Comparison of ENCODE assay signal across 17 mouse cellular contexts in the genomic region with DNA sequence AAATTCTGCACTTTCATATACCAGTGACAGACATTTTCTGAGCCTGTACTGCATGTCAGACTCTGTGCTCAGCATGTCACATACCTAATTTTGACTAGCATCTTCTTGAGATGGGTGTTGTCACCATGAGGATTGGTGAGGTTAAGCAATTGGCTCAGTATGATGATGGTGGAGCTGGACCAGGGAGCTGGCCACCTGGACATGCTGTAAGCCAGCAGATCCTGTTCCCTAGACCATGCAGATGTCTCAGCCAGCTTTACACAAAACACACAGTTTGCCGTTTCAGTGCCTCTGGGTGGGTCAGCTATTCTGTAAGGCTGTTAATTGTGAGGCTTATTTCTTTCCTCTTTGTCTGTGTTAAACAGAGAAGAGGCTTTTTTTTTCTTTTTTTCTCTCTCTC. TPM values are rescaled to one million over a fixed set of nuclear protein-coding genes. Genes with fewer than 3 reads are reported as not detected.
A peak's percentile ranks its signal among the peaks of the same experiment; 100 is the strongest.
DNase-seq lines count a peak whose midpoint lies in the region; ATAC-seq and TF ChIP-seq lines count a peak whose summit lies in the region.
"Had no signal": no experiment of that assay in that cellular context is flagged by ENCODE, and none has a peak within 500 bp of the region (broad histone marks: within the 10 kb centered on the region; RNA-seq: fewer than 3 reads in every experiment).

No protein-coding gene starts in this region.

- TF ChIP-seq CTCF in midbrain, postnatal 0 days (IDR thresholded peaks at IDR 0.05): no peak

- H3K4me3 ChIP-seq in midbrain, embryonic 12.5 days: no peak overlapping the region
- H3K4me3 ChIP-seq in midbrain, embryonic 11.5 days (ENCODE audit: low read depth, low read length): no peak overlapping the region
- H3K4me3 ChIP-seq in forebrain, embryonic 16.5 days (replicated peaks; ENCODE audit: low read length): no peak overlapping the region
- H3K4me3 ChIP-seq in midbrain, postnatal 0 days (ENCODE audit: low read depth, low read length): no peak overlapping the region
- H3K4me3 ChIP-seq: kidney, embryonic 15.5 days; limb, embryonic 15.5 days had no signal

- H3K27me3 ChIP-seq in midbrain, embryonic 12.5 days: no peaks in the 10 kb centered on the region
- H3K27me3 ChIP-seq in midbrain, embryonic 11.5 days (ENCODE audit: control insufficient read depth, insufficient read depth, low read length): no peaks in the 10 kb centered on the region
- no peaks in the 10 kb centered on the region for H3K27me3 ChIP-seq in forebrain, embryonic 16.5 days (replicated peaks; ENCODE audit: control insufficient read depth, insufficient read depth, low read length)
- no peaks in the 10 kb centered on the region for H3K27me3 ChIP-seq in midbrain, postnatal 0 days (ENCODE audit: insufficient read depth, low read length)
- H3K27me3 ChIP-seq: kidney, embryonic 15.5 days; limb, embryonic 15.5 days had no signal

- no peaks in the 10 kb centered on the region for H3K36me3 ChIP-seq in midbrain, embryonic 12.5 days
- no peaks in the 10 kb centered on the region for H3K36me3 ChIP-seq in midbrain, embryonic 11.5 days (ENCODE audit: control insufficient read depth, insufficient read depth, low read length)
- H3K36me3 ChIP-seq in forebrain, embryonic 16.5 days (ENCODE audit: control insufficient read depth, insufficient read depth): no peaks in the 10 kb centered on the region
- H3K36me3 ChIP-seq in midbrain, postnatal 0 days (ENCODE audit: insufficient read depth, low read length): no peaks in the 10 kb centered on the region

- H3K27ac ChIP-seq in midbrain, embryonic 12.5 days (replicated peaks): peak overlapping the region; percentile 46
- H3K27ac ChIP-seq in midbrain, embryonic 11.5 days (ENCODE audit: low read depth, low read length): no peak overlapping the region
- 0 out of 2 replicates have a peak overlapping the region, but pooled peaks have one; percentile 4 for H3K27ac ChIP-seq in forebrain, embryonic 16.5 days (ENCODE audit: low read length)
- peak overlapping the region; percentile 51; the same call in 1 of the 2 replicates for H3K27ac ChIP-seq in midbrain, postnatal 0 days (ENCODE audit: low read depth, low read length)
- H3K27ac ChIP-seq: kidney, embryonic 15.5 days; limb, embryonic 15.5 days; stomach, postnatal 0 days had no signal

- 50% methylated on average over 1 of the region's 1 CpGs for WGBS in midbrain, embryonic 12.5 days
- 62% methylated on average over 1 of the region's 1 CpGs for WGBS in midbrain, embryonic 11.5 days
- 10% methylated on average over 1 of the region's 1 CpGs for WGBS in forebrain, embryonic 16.5 days
- WGBS in midbrain, postnatal 0 days: 30% methylated on average over 1 of the region's 1 CpGs

- no peak for ATAC-seq in midbrain, embryonic 12.5 days (ENCODE audit: low FRiP score, low read depth)
- ATAC-seq in midbrain, embryonic 11.5 days (ENCODE audit: low FRiP score): no peak
- ATAC-seq in forebrain, embryonic 16.5 days: no peak
- no peak for ATAC-seq in midbrain, postnatal 0 days (ENCODE audit: low FRiP score)
- ATAC-seq: inflammation-experienced regulatory T-cells, adult 6 months; liver, postnatal 0 days had no signal

- no peak overlapping the region for H3K4me2 ChIP-seq in midbrain, embryonic 12.5 days (replicated peaks)
- H3K4me2 ChIP-seq in midbrain, embryonic 11.5 days: no peak overlapping the region
- H3K4me2 ChIP-seq in forebrain, embryonic 16.5 days (ENCODE audit: low read length): no peak overlapping the region
- no peak overlapping the region for H3K4me2 ChIP-seq in midbrain, postnatal 0 days (ENCODE audit: low read depth, low read length, poor library complexity, severe bottlenecking)
- H3K4me2 ChIP-seq: kidney, embryonic 15.5 days; limb, embryonic 15.5 days had no signal

- H3K9ac ChIP-seq in midbrain, embryonic 12.5 days (replicated peaks): no peak overlapping the region
- H3K9ac ChIP-seq in midbrain, embryonic 11.5 days (ENCODE audit: low read length): no peak overlapping the region
- no peak overlapping the region for H3K9ac ChIP-seq in forebrain, embryonic 16.5 days (replicated peaks; ENCODE audit: low read depth, low read length)
- H3K9ac ChIP-seq in midbrain, postnatal 0 days (replicated peaks; ENCODE audit: low read length, poor library complexity, severe bottlenecking): 0 out of 2 replicates have a peak overlapping the region, but pooled peaks have one; percentile 39
- H3K9ac ChIP-seq: kidney, embryonic 15.5 days; limb, embryonic 15.5 days; liver, postnatal 0 days had no signal

- H3K4me1 ChIP-seq in midbrain, embryonic 12.5 days: peaks cover 27% of the 10 kb centered on the region
- H3K4me1 ChIP-seq in midbrain, embryonic 11.5 days (ENCODE audit: control insufficient read depth, insufficient read depth, low read length): peaks cover 8% of the 10 kb centered on the region
- peaks cover 45% of the 10 kb centered on the region for H3K4me1 ChIP-seq in forebrain, embryonic 16.5 days (replicated peaks; ENCODE audit: control insufficient read depth, insufficient read depth, low read length)
- H3K4me1 ChIP-seq in midbrain, postnatal 0 days (ENCODE audit: insufficient read depth, low read length): no peaks in the 10 kb centered on the region; the same call in 1 of the 2 replicates

- H3K9me3 ChIP-seq in midbrain, embryonic 12.5 days: no peaks in the 10 kb centered on the region
- H3K9me3 ChIP-seq in midbrain, embryonic 11.5 days (ENCODE audit: control insufficient read depth, low read length): no peaks in the 10 kb centered on the region
- no peaks in the 10 kb centered on the region for H3K9me3 ChIP-seq in forebrain, embryonic 16.5 days (ENCODE audit: control insufficient read depth, low read length)
- no peaks in the 10 kb centered on the region for H3K9me3 ChIP-seq in midbrain, postnatal 0 days (ENCODE audit: low read length)
- H3K9me3 ChIP-seq: kidney, embryonic 15.5 days; limb, embryonic 15.5 days had no signal

- DNase-seq in gastrocnemius, adult 18-20 months (ENCODE audit: low spot score): peak; percentile 30
- DNase-seq in gastrocnemius, postnatal 4 days (ENCODE audit: low spot score in 2 of 2): no peak
- no peak for DNase-seq in midbrain, embryonic 11.5 days (ENCODE audit: low spot score, missing footprints)
- no peak for DNase-seq in midbrain, postnatal 0 days (ENCODE audit: low spot score)
- no peak for DNase-seq in adipocyte (ENCODE audit: low spot score)
- no peak for DNase-seq in kidney, postnatal 36 days
- DNase-seq: adrenal gland, adult 2 months; cerebellum, postnatal 36 days; lung, postnatal 4 days; thymus, postnatal 25 days had no signal

RNA-seq across cellular contexts. Expression of a gene that starts 31.2 kb away (rescaled TPM):
- 100 to 1,000 TPM; 121 to 127 TPM for total RNA-seq in gastrocnemius, adult 18-20 months (2021)
- 100 to 1,000 TPM; 116 to 126 TPM for total RNA-seq in gastrocnemius, postnatal 4 days (2021)
- polyA plus RNA-seq in midbrain, embryonic 12.5 days (2016; fragmentation: Nextera tagmentation; extraction: Ambion mirVana): 26.1 and 27.9 TPM in 2 replicates
- polyA plus RNA-seq in midbrain, embryonic 11.5 days (2014; fragmentation: Nextera tagmentation; extraction: Ambion mirVana): 12.7 and 14.0 TPM in 2 replicates
- 18.5 and 19.5 TPM in 2 replicates for polyA plus RNA-seq in forebrain, embryonic 16.5 days (2015; fragmentation: Nextera tagmentation; extraction: Ambion mirVana)
- total RNA-seq in midbrain, postnatal 0 days (2014; rRNA removed): 152 and 156 TPM in 2 replicates
- polyA plus RNA-seq in midbrain, postnatal 0 days (2015; fragmentation: Nextera tagmentation; extraction: Ambion mirVana): 28.1 and 31.7 TPM in 2 replicates
